Mouse (Mus musculus): Measurements from ENCODE around the gene Tdpoz5.
"Not testable (repeated sequence)": the region's sequence is repeated elsewhere in the genome, so short reads cannot be mapped to it uniquely, and the experiment has no call there.

Gene Tdpoz5

GRCm38 (mm10) chr3:93961214-93961613, at the start of gene Tdpoz5:
Gene Tdpoz5, minus strand, starts transcription at chr3:93961314.
- DNase-seq (ENCODE audit: low spot score in 2 of 2): not testable (repeated sequence)

DNA sequence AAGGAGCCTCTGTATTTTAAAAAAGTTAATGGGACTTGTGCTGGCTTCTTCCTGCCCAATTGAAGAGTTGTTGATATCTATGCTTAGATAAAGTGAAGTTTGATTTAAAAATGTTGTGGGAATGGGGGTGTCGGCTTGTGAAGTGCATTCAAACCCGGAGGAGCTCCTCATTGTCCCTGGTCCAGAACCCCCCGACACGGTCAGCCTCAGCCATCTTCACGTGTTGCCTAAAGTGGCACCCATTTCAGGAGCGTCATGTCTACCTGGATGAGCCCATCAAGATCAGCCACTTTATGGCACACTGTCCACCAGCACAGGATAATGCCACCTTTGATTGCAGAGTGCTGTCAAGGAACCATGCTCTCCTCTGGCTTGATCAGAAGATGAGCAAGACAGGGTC, 7.8 kb upstream of the Tdpoz5 start:
- not testable (repeated sequence) for DNase-seq (ENCODE audit: low spot score in 2 of 2)

- DNase-seq (ENCODE audit: low spot score in 2 of 2): not testable (repeated sequence)
Measured at GRCm38 (mm10) chr3:93943443-93943842, 17.7 kb downstream of the Tdpoz5 start, which contains the start of gene Gm9117. Gene Gm9117, minus strand, starts transcription at chr3:93943543.

DNA sequence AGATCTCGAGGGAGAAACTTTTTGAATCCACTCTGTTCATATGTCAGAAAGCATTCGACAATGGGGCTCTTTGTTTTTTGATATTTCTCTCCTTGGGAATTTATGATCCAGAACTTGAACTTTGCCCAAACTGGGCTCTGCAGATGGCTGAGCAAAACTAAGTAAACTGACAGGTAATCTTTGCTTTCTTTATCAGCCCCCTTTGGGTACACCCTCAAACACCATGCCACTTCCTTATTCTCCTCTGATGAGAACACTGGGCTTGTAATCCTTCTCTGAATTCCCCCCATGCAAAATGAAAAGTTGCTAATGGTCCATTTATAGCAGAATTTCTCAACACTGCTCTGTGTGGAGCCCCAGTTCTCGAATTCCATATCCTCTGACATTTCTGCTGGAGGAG, 22.7 kb downstream of the Tdpoz5 start:
- not testable (repeated sequence) for DNase-seq (ENCODE audit: low spot score in 2 of 2)

Measured in spleen, postnatal 10 days (tissue).